Comparison of ENCODE assay signal across 14 mouse cellular contexts in genomic region chr11:90678582-90678981, GRCm38 (mm10). TPM values are rescaled to one million over a fixed set of nuclear protein-coding genes. Genes with fewer than 3 reads are reported as not detected.
DNase-seq lines count a peak whose midpoint lies in the region; ATAC-seq and TF ChIP-seq lines count a peak whose summit lies in the region.
"Had no signal": no experiment of that assay in that cellular context is flagged by ENCODE, and none has a peak within 500 bp of the region (broad histone marks: within the 10 kb centered on the region; RNA-seq: fewer than 3 reads in every experiment).

No protein-coding gene starts in this region.

- 82% methylated on average over 5 of the region's 5 CpGs for WGBS in heart, embryonic 13.5 days
- WGBS in lung, embryonic 16.5 days: 62% methylated on average over 5 of the region's 5 CpGs
- 75% methylated on average over 5 of the region's 5 CpGs for WGBS in lung, adult 2 months
- 49% methylated on average over 5 of the region's 5 CpGs for WGBS in intestine, postnatal 0 days
- 64% methylated on average over 5 of the region's 5 CpGs for WGBS in stomach, postnatal 0 days

- H3K4me2 ChIP-seq in heart, embryonic 13.5 days: peak overlapping the region; percentile 38; the same call in 1 of the 2 replicates
- H3K4me2 ChIP-seq in lung, embryonic 16.5 days (ENCODE audit: low read depth, low read length): no peak overlapping the region
- H3K4me2 ChIP-seq in intestine, postnatal 0 days (replicated peaks; ENCODE audit: low read depth): no peak overlapping the region
- H3K4me2 ChIP-seq in stomach, postnatal 0 days (replicated peaks; ENCODE audit: low read depth): no peak overlapping the region
- H3K4me2 ChIP-seq: forebrain, embryonic 12.5 days; hindbrain, embryonic 15.5 days; midbrain, embryonic 15.5 days had no signal

- TF ChIP-seq POLR2A in lung, adult 2 months (IDR thresholded peaks at IDR 0.05; ENCODE audit: borderline replicate concordance, extremely low read depth, low read depth, low read length): no peak

- H3K9ac ChIP-seq in heart, embryonic 13.5 days: no peak overlapping the region
- H3K9ac ChIP-seq in lung, embryonic 16.5 days (ENCODE audit: low read length): no peak overlapping the region
- no peak overlapping the region for H3K9ac ChIP-seq in intestine, postnatal 0 days (ENCODE audit: low read depth, low read length)
- H3K9ac ChIP-seq in stomach, postnatal 0 days (ENCODE audit: low read length): no peak overlapping the region
- H3K9ac ChIP-seq: forebrain, embryonic 12.5 days; hindbrain, embryonic 15.5 days; midbrain, embryonic 15.5 days had no signal

- no peak for ATAC-seq in heart, embryonic 13.5 days (ENCODE audit: extremely low read depth, insufficient number of reproducible peaks, low FRiP score, low TSS enrichment)
- peak; percentile 82 for ATAC-seq in lung, embryonic 16.5 days (ENCODE audit: low read depth)
- peak; percentile 77 for ATAC-seq in intestine, postnatal 0 days
- peak; percentile 84 for ATAC-seq in stomach, postnatal 0 days (ENCODE audit: low FRiP score, low TSS enrichment)
- ATAC-seq: midbrain, embryonic 15.5 days had no signal

- peak overlapping the region; percentile 81 for H3K27ac ChIP-seq in heart, embryonic 13.5 days (replicated peaks)
- peak overlapping the region; percentile 58; the same call in 1 of the 2 replicates for H3K27ac ChIP-seq in lung, embryonic 16.5 days (ENCODE audit: low read length)
- no peak overlapping the region for H3K27ac ChIP-seq in intestine, postnatal 0 days (ENCODE audit: low read depth, low read length)
- H3K27ac ChIP-seq in stomach, postnatal 0 days (replicated peaks): no peak overlapping the region
- H3K27ac ChIP-seq: forebrain, embryonic 12.5 days; hindbrain, embryonic 15.5 days; macrophage; midbrain, embryonic 15.5 days had no signal

- H3K36me3 ChIP-seq in heart, embryonic 13.5 days: peaks cover 53% of the 10 kb centered on the region
- peaks cover 7% of the 10 kb centered on the region; the same call in 1 of the 2 replicates for H3K36me3 ChIP-seq in lung, embryonic 16.5 days (ENCODE audit: control insufficient read depth, insufficient read depth, low read length)
- peaks cover 20% of the 10 kb centered on the region; the same call in 1 of the 2 replicates for H3K36me3 ChIP-seq in intestine, postnatal 0 days (ENCODE audit: control insufficient read depth, insufficient read depth)
- no peaks in the 10 kb centered on the region; the same call in 1 of the 2 replicates for H3K36me3 ChIP-seq in stomach, postnatal 0 days (ENCODE audit: control insufficient read depth, insufficient read depth, low read length)
- H3K36me3 ChIP-seq: hindbrain, embryonic 15.5 days; midbrain, embryonic 15.5 days had no signal

- no peaks in the 10 kb centered on the region for H3K9me3 ChIP-seq in heart, embryonic 13.5 days
- no peaks in the 10 kb centered on the region for H3K9me3 ChIP-seq in lung, embryonic 16.5 days (ENCODE audit: control insufficient read depth, low read length)
- no peaks in the 10 kb centered on the region for H3K9me3 ChIP-seq in intestine, postnatal 0 days (ENCODE audit: control insufficient read depth)
- no peaks in the 10 kb centered on the region for H3K9me3 ChIP-seq in stomach, postnatal 0 days (ENCODE audit: control insufficient read depth, low read length)
- H3K9me3 ChIP-seq: forebrain, embryonic 12.5 days; hindbrain, embryonic 15.5 days; midbrain, embryonic 15.5 days had no signal

- peaks cover 31% of the 10 kb centered on the region for H3K4me1 ChIP-seq in heart, embryonic 13.5 days
- H3K4me1 ChIP-seq in lung, embryonic 16.5 days (replicated peaks; ENCODE audit: control insufficient read depth, insufficient read depth, low read length): no peaks in the 10 kb centered on the region
- H3K4me1 ChIP-seq in lung, adult 2 months (ENCODE audit: control insufficient read depth, insufficient read depth, low read length): no peaks in the 10 kb centered on the region
- H3K4me1 ChIP-seq in intestine, postnatal 0 days (replicated peaks; ENCODE audit: control insufficient read depth, insufficient read depth, low read length): no peaks in the 10 kb centered on the region
- no peaks in the 10 kb centered on the region for H3K4me1 ChIP-seq in stomach, postnatal 0 days (replicated peaks; ENCODE audit: control insufficient read depth, insufficient read depth)
- H3K4me1 ChIP-seq: forebrain, embryonic 12.5 days; hindbrain, embryonic 15.5 days; midbrain, embryonic 15.5 days had no signal

- no peak for DNase-seq in heart, postnatal 4 days
- DNase-seq in lung, adult 2 months: no peak
- no peak for DNase-seq in stomach, postnatal 0 days (ENCODE audit: low spot score)
- no peak for DNase-seq in cerebellum, adult 8-10 months
- DNase-seq: adrenal gland, postnatal 10 days; cerebellum, postnatal 14 days; kidney, adult 9 months had no signal

- H3K27me3 ChIP-seq in heart, embryonic 13.5 days (replicated peaks): no peaks in the 10 kb centered on the region
- no peaks in the 10 kb centered on the region for H3K27me3 ChIP-seq in lung, embryonic 16.5 days (ENCODE audit: control insufficient read depth, insufficient read depth, low read depth, low read length)
- H3K27me3 ChIP-seq in intestine, postnatal 0 days (replicated peaks; ENCODE audit: control insufficient read depth, insufficient read depth, low read length): no peaks in the 10 kb centered on the region
- no peaks in the 10 kb centered on the region for H3K27me3 ChIP-seq in stomach, postnatal 0 days (ENCODE audit: control insufficient read depth, insufficient read depth, low read length)
- H3K27me3 ChIP-seq: forebrain, embryonic 12.5 days; hindbrain, embryonic 15.5 days; midbrain, embryonic 15.5 days had no signal

- TF ChIP-seq CTCF in lung, adult 2 months (IDR thresholded peaks at IDR 0.05; ENCODE audit: insufficient read depth, low read length): no peak
- TF ChIP-seq CTCF in intestine, postnatal 0 days (IDR thresholded peaks at IDR 0.05; ENCODE audit: low read depth): no peak
- no peak for TF ChIP-seq CTCF in stomach, postnatal 0 days (IDR thresholded peaks at IDR 0.05; ENCODE audit: low read depth)

- no peak for TF ChIP-seq EP300 in stomach, postnatal 0 days (optimal IDR thresholded peaks at IDR 0.05)

- H3K4me3 ChIP-seq in heart, embryonic 13.5 days: no peak overlapping the region
- no peak overlapping the region for H3K4me3 ChIP-seq in lung, embryonic 16.5 days (ENCODE audit: low read length)
- no peak overlapping the region for H3K4me3 ChIP-seq in lung, adult 2 months (replicated peaks; ENCODE audit: extremely low read depth, low read depth, low read length)
- H3K4me3 ChIP-seq in intestine, postnatal 0 days (ENCODE audit: low read depth, low read length): no peak overlapping the region
- H3K4me3 ChIP-seq in stomach, postnatal 0 days (ENCODE audit: low read depth, low read length): no peak overlapping the region
- H3K4me3 ChIP-seq: forebrain, embryonic 12.5 days; hindbrain, embryonic 15.5 days; midbrain, embryonic 15.5 days had no signal

RNA-seq across cellular contexts. Expression of gene Tom1l1, which starts 9.6 kb away (rescaled TPM):
- polyA plus RNA-seq in heart, embryonic 13.5 days (2015; fragmentation: Nextera tagmentation; extraction: Ambion mirVana): 29.3 and 37.8 TPM in 2 replicates
- 10 to 100 TPM; 15.8 to 18.6 TPM for total RNA-seq in heart, postnatal 4 days (2021)
- polyA plus RNA-seq in lung, embryonic 16.5 days (2015; fragmentation: Nextera tagmentation; extraction: Ambion mirVana): 40.3 and 41.7 TPM in 2 replicates
- 4.0 and 7.4 TPM in 2 replicates for polyA plus RNA-seq in lung, adult 2 months (2012; rRNA removed)
- polyA plus RNA-seq in intestine, postnatal 0 days (2015; fragmentation: Nextera tagmentation; extraction: Ambion mirVana): 61.2 and 64.5 TPM in 2 replicates
- 36.5 and 37.1 TPM in 2 replicates for polyA plus RNA-seq in stomach, postnatal 0 days (2015; fragmentation: Nextera tagmentation; extraction: Ambion mirVana)

RNA-seq across cellular contexts. Expression of gene Cox11, which starts 40.6 kb away (rescaled TPM):
- polyA plus RNA-seq in heart, embryonic 13.5 days (2015; fragmentation: Nextera tagmentation; extraction: Ambion mirVana): 33.5 and 37.1 TPM in 2 replicates
- total RNA-seq in heart, postnatal 4 days (2021): 10 to 100 TPM; 22.8 to 24.7 TPM
- 27.2 and 29.3 TPM in 2 replicates for polyA plus RNA-seq in lung, embryonic 16.5 days (2015; fragmentation: Nextera tagmentation; extraction: Ambion mirVana)
- polyA plus RNA-seq in lung, adult 2 months (2012; rRNA removed): 6.9 and 11.9 TPM in 2 replicates
- polyA plus RNA-seq in intestine, postnatal 0 days (2015; fragmentation: Nextera tagmentation; extraction: Ambion mirVana): 26.8 and 28.2 TPM in 2 replicates
- polyA plus RNA-seq in stomach, postnatal 0 days (2015; fragmentation: Nextera tagmentation; extraction: Ambion mirVana): 23.6 and 28.4 TPM in 2 replicates

RNA-seq across cellular contexts. Expression of gene Stxbp4, which starts 40.7 kb away (rescaled TPM):
- 12.0 and 12.4 TPM in 2 replicates for polyA plus RNA-seq in heart, embryonic 13.5 days (2015; fragmentation: Nextera tagmentation; extraction: Ambion mirVana)
- total RNA-seq in heart, postnatal 4 days (2021): 1 to 10 TPM; 5.9 to 6.0 TPM
- polyA plus RNA-seq in lung, embryonic 16.5 days (2015; fragmentation: Nextera tagmentation; extraction: Ambion mirVana): 20.5 and 22.4 TPM in 2 replicates
- polyA plus RNA-seq in lung, adult 2 months (2012; rRNA removed): 2.4 and 3.4 TPM in 2 replicates
- 2.0 and 2.1 TPM in 2 replicates for polyA plus RNA-seq in intestine, postnatal 0 days (2015; fragmentation: Nextera tagmentation; extraction: Ambion mirVana)
- 2.7 and 3.4 TPM in 2 replicates for polyA plus RNA-seq in stomach, postnatal 0 days (2015; fragmentation: Nextera tagmentation; extraction: Ambion mirVana)

Comparison
In these comparisons a context has a peak if more than half of its experiments do, and no peak if none do; other contexts are left out.
1. H3K27ac ChIP-seq: peak in heart, embryonic 13.5 days (single experiment) and lung, embryonic 16.5 days (single experiment); none in intestine, postnatal 0 days (single experiment) and stomach, postnatal 0 days (single experiment).